Mouse (Mus musculus) heart, postnatal 4 days (tissue): ENCODE data around the gene Fgf8. TPM values are rescaled to one million over a fixed set of nuclear protein-coding genes. Genes with fewer than 3 reads are reported as not detected.

ENCODE experiments used
- DNase-seq: peaks from one replicate; pipeline ENCODE4 v3.0.0; 2021
- total RNA-seq, 2 experiments: library from RNA; stranded (reverse); gene quantifications; 2 replicates each; pipeline ENCODE4 v1.2.3; 2021

Gene Fgf8
- total RNA-seq, 2 experiments from 2014 or later: 0.45 TPM; not detected in 1

DNA sequence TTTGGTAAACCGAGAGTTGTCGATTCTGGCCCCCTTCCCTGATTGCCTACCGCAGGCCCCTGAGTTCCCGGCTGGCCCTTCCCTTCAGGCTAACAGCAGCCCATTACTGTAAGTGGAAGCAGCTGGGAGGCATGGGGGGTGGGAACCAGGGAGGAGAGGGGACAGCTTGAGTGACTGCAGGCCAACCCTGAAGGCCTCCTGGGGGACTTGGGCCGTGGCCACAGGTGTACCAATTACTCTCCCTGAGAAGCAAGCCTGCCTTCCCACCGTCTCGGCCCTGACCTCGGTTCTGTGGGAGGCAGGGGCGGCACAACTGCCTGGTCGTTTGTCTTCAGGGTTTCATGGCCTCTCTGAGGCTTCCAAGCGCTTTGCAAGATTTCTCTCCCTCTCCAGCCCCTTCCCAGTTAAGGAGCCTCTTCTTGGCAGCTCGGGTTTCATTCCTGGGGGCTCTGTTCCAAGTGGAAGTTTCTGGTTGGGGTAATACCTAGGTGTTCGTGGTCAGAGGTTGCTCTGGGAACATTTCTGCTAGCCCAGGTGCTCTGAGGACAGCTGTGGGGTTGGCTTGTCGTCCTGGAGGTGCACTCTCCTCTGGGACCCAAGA is 16.9 kb downstream of the Fgf8 start:
- DNase-seq: no peak

DNA sequence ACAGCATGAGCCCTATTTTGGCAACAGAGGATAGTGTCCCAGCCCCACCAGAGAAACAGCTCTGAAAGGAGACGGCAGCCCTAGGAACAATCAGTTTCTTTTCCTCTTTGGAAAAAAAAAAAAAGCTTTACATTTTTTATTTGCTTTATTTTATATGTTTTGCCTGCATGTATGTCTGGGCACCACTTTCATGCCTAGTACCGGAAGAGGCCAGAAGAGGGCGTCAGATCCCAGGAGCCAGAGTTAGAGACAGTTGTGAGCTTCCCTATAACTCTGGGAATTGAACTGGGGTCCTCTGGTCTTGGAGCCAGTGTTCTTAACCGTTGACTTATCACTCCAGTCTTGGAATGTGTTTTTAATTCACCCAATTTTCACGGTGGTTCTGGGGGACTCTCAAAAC is 20.5 kb downstream of the Fgf8 start:
- DNase-seq: no peak

DNA sequence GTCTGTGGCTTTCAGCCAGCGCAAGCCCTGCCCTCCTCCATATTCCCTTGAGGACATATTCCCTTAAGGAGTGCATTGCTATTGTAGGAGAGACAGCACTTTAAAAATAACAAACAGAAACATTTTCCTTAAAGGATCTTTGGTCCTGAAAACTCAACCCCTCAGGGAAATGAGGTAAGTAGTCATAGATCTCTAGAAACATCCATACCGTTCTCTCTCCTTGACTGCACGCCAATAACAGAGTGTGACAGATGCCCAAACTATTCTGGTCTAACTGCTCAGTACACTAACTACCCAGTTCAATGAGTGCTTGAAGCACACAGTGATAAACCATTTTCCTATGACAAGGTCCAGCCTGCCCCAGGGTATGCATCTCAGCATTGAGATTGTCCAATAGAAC is 24.4 kb downstream of the Fgf8 start:
- DNase-seq: no peak

DNA sequence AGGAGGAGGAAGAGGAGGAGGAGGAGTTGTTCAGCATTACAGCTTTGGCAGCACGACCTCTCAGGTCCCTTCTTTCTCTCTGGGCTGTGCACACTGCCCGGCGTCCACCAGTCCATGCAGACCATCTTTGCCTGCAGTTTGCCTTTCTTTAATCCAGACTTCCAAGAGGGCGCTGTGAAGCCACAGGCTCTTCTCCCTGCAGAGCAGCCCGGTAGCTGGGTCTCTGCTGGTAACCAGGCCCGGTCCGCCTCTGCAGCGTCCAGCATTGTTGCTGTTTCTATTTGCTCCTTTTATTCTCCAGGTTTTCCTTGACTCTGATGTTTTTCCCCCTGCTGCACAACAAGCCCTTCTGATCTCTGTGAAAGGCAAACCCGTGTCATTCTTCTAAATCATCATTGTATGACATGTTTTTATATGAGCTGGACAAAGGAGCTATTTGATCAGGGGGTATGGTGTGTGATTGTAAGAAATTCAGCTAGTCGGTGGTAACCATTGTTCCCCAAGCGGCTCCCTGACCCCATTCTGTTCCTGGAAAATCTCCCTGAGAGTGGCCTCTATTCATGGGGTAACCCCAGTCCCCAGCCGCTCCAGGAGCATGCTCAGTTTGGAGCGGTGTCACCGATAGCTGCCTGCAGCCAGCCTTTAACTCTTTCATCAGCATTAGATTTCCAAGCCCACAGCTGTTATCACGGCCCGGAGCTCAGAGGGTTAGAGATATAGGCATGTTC is 25.1 kb downstream of the Fgf8 start:
- peak; percentile 67 for DNase-seq

DNA sequence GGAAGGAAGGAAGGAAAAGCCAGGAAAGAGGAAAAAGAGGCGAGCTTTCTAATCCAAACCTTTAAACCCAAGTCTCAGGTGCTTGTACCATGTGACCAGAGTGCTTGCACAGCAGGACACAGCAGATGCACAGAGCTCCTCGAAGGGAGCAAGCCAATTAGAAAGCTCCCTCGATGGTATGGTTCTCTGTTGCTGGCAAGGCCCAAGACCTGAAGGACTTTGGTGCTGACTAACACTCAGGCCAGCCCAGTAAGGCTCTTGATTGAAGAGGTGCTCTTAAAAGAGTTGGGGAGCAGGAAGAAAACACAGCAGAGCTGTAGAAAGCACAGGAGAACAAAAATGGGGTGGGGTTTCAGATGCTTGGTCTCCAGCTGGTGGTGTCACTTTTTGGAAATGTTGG is 34.0 kb downstream of the Fgf8 start:
- DNase-seq: no peak

DNA sequence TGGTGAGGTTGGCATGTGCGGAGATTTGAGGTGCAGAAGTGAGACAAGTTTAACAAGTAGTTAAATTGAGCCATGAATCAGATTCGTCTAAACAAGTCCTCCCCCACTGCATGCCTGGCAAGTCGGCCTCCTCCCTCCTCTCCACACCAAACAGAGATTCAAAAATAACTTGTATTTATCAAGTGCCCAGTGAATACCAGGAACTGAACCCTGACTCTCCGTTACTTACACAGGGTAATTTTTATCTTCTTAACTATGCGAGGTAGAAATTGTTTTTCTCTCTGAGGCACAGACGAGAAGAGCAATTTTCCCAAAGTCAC is 46.5 kb downstream of the Fgf8 start:
- DNase-seq: peak; percentile 28

DNA sequence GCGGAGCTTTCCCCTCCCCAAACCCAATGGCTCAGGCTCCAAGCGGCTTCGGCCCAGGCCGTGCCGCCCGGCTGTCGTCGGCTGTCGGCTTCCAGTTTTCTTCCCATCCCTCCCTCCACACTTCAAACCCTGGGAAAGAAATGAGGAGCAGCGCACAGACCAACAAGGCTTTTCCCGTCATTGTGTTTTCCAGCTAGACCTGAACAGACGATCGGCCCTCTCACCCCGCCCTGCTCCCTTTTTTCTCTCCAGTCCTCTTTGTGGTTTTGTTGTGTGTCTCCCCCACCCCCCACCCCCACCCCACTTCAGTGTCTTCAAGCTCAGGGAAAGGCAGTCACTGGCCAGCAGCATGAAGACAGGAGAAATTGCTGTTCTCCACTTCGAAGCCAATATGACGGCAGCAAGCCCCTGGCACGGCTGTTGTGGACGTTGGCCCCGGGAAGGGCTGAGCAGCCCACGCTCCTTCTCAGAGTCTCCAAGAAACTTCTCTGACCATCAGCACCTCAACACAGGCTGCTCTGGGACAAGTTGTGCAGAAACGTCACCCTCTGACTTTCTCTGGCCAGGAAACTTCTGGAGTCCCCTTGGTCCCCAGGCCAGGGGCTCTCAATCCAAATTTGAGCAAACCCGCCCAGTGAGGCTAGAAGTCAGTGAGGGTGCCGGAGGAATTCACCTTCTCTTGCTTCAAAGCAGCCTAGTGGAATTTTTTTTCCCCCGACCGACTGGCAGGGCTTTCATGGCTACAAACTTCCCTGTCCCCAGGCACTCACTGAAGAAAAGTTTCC is 47.0 kb downstream of the Fgf8 start:
- peak; percentile 43 for DNase-seq

DNA sequence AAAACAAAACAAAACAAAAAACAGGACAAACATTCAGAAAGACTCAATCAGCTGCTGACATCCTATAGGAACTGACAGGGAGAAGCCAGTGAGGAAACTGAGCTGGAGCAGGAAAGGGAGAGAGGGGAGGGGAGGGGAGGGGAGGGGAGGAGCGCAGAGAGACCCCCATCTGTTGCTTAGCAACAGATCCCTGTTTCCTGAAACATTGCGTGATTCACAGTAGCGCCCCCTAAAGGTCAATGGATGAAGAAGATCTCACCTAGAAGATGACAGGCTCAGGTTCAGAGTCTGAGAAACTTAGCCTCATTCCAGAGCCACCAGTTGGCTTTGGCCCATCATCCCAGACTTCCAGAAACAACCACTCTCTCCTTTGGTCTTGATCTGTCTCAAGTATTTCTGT is 48.7 kb downstream of the Fgf8 start:
- DNase-seq: no peak

DNA sequence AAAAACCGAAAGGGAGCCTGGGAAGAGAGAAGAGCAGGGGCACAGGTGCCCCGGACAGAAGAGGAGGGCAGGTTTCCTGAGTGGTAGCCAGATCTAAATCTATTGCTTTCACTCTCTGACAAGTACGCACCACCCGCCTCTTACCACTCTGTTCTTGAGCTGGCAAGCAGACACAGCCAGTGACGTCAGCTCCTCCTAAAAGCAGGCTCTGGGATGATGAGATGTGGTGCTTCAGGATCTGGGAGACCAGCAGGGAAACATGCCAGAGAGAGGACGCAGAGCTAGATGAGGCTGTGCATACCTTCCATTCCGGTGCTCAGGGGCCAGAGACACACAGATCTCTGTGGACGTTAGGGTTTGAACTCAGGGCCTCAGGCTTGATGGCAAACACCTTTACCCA is 50.5 kb downstream of the Fgf8 start:
- DNase-seq: no peak

DNA sequence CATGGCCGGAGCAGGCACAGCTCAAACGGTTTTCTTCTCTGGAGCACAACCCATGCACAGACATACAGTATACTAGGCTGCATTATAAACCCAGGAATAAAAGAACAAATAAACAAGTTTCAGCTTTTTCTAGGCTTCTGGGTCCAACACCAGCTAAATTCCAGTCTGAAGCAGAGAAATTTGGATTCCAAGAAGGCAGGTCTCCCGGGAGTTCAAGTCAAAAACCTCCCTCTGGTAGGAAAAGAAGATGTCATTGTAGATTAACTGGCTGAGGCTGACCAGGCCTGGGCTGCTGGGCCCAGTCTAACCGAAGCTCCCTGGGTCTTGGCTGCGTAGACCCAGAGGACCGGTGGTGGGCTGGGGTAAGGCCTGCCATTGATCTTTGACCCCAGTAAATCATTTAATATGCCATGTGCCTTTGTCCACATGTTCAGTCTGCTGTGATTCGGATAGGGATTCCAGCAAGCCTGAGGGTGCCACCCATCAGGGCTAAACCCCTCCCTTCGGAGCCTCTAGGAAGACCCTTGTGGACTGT is 51.6 kb downstream of the Fgf8 start:
- DNase-seq: no peak

DNA sequence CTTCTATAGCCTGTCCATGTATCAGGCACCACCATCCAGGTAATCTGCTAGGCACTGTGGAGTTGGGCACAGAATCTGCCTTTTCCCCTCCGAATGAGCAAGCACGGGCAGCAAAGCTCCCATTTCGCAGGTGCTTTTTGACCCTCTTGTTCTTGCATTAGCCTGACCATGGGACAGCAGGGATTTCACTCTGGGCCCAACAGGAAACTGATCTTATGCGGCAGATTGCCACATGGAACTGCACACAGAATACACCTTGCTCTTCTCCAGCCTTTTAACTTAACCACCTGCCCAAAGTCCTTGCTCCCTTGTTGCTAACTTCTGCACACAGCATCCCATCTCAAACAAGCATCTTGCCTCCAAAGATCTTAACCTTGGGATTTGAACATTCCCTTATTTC is 55.7 kb downstream of the Fgf8 start:
- DNase-seq: no peak

Other genes with a start within 250 kb of the Fgf8 start
- gene Poll, start 182.4 kb downstream of the Fgf8 start, total RNA-seq: 1 to 10 TPM; 8.1 to 8.5 TPM
- gene Gm17018, start 182.3 kb downstream of the Fgf8 start, total RNA-seq: 10 to 100 TPM; 17.2 to 22.8 TPM
- gene Fbxw4, start 82.6 kb downstream of the Fgf8 start, total RNA-seq: 10 to 100 TPM; 24.0 to 25.0 TPM
- gene Npm3, start 6.7 kb upstream of the Fgf8 start, total RNA-seq: 10 to 100 TPM; 25.4 to 27.8 TPM
- gene Mgea5, start 40.9 kb upstream of the Fgf8 start, total RNA-seq: 10 to 100 TPM; 82.8 to 89.2 TPM
- gene Kcnip2, start 73.1 kb upstream of the Fgf8 start, total RNA-seq: 10 to 100 TPM; 69.8 to 85.1 TPM